Mouse (Mus musculus) cerebellum, adult 2 months (tissue): ENCODE data around the gene Tcf12.

Source experiments
- CTCF ChIP-seq: fragments of 200-500 bp; IDR thresholded peaks from 2 replicates; pipeline ENCODE4 v1.5.1; 2011; ENCODE audit warnings: low read depth, mild to moderate bottlenecking, control low read depth, low read length, moderate library complexity, borderline replicate concordance; ENCODE audit not compliant: insufficient read depth
- POLR2A ChIP-seq: fragments of 200-500 bp; IDR thresholded peaks from 2 replicates; pipeline ENCODE4 v1.6.1; 2011; ENCODE audit warnings: low read length, control low read depth, borderline replicate concordance; ENCODE audit not compliant: insufficient read depth

- TF ChIP-seq CTCF (no peak), POLR2A (no peak)
These were observed 299.3 kb downstream of the Tcf12 start for GRCm38 (mm10) chr9:71812402-71812801.
